Mouse (Mus musculus) cortical plate, adult 2 months (tissue): Measurements from ENCODE around the gene Gm35549.

Experiments used
- CTCF ChIP-seq: fragments of 200-500 bp; IDR thresholded peaks from 2 replicates; pipeline ENCODE4 v1.5.1; 2011; ENCODE audit warnings: mild to moderate bottlenecking, control low read depth, low read length; ENCODE audit not compliant: insufficient read depth; ENCODE audit errors: extremely low read depth
- POLR2A ChIP-seq: fragments of 200-500 bp; IDR thresholded peaks from 2 replicates; pipeline ENCODE4 v1.6.1; 2011; ENCODE audit warnings: mild to moderate bottlenecking, low read length, control low read depth; ENCODE audit not compliant: insufficient read depth; ENCODE audit errors: extremely low read depth

- TF ChIP-seq CTCF (no peak), POLR2A (no peak)
Observed at GRCm38 (mm10) chr9:122836790-122837189, 7.0 kb downstream of the Gm35549 start.
